Mouse (Mus musculus): ENCODE measurements at regions not wholly inside any gene's neighbourhood (a gene's known extent, or its start where the extent isn't known, plus 50 kb on each side); places are given as distances from the start of the nearest gene placed in this dataset.

DNA sequence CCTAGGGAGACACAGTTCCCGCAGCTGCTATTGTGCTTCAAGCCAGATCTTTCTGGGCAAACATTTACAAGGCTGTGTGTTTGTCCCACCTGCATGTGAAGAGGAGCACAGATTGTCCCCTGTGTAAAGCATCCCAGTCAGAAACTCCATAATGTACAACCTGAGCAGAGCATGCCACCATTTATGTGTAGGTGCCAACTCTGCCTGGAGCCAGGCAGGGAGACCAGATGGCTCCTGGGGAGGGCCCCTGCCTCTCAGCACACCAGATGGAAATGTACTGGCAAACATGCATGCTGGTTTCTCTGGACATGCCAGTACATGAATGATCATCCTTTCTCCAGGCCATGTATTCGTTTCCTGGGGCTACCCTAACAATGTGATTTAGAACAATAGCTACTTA lies 98.6 kb upstream of the Foxp3 start:
- in situ Hi-C loops (cut with MboI, MseI) = loop anchor here (5.0 kb wide), 1 partner anchor 167 kb away; no protein-coding TSS in a partner anchor

DNA sequence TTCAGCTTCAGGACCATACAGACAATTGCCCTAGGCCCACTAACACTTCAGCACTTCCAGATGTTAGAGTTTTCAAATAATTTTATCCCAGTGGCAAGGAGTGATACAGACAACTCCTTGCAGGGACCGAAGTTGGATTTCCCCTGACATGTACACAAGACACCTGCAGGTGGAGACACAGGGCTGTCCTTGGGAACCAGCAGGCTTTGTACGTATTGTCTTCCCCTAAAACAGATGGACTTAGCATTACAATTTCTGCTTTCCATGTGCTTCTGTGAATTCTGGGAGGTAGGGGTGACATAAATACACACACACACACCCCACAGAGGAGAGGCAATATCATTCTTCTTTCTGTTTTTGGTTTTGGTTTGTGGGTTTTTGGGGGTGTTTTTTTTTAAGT lies 98.2 kb upstream of the Usp27x start:
- in situ Hi-C loops (cut with MboI, MseI) = loop anchor here (5.0 kb wide), 1 partner anchor 168 kb away; no protein-coding TSS in a partner anchor

DNA sequence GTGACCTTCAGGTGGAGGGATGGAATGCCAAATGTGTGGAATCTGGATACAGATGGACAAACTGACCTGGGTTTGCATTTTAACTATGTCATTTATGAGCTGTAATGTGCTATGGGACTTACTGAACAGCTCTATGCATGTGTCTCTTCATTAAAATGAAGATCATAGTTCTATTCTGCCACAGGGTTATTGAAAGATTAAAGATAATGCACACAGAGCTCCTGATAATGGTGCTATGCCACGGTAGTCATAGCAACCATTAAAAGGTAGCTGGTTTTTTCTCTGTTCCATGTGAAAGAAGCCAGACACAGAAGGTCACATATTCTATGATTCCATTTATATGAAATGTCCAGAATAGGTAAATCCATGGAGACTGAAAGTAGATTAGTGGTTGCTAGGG lies 94.2 kb upstream of the Usp27x start:
- in situ Hi-C loops (cut with MboI, MseI) = loop anchor here (5.0 kb wide), 1 partner anchor 172 kb away; no protein-coding TSS in a partner anchor

DNA sequence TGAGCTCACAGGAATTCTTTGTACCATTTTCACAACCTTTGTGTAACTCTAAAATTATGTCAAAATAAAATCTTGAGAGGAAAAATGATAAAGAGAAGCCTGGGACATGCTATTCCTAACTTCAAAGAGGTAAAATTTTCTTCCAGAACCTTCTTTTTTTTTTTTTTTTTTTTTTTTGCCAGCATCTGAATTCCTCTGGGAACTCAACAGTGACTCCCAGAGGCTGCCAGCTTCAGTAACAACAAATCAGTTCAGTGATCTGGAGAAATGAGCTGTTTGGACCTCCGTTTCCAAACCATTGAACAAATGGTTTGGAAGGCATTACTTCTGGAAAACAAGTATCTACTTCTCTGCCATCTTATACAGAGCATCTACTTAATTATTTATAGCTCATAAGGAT lies 92.4 kb upstream of the Usp27x start:
- in situ Hi-C loops (cut with MboI, MseI) = no loop called here

DNA sequence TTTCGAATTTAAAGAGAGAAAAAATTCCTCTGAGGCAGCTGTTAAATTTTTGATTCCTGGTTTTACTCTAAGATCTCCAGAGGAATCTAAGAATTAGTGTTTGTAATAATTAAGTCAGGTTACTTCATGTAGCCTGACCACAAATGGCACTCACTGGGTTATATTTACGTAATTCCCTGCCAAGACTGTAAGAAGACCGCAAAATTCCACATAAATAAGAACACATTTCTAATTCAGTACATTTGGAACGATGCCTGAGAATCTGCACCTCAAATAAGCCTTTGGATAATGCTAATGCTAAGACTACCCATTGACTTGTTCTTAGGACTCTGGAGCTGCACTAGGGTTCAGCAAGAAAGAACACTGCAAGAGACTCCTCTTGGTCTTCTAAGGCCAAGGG lies 81.2 kb upstream of the Usp27x start:
- in situ Hi-C loops (cut with MboI, MseI) = no loop called here

DNA sequence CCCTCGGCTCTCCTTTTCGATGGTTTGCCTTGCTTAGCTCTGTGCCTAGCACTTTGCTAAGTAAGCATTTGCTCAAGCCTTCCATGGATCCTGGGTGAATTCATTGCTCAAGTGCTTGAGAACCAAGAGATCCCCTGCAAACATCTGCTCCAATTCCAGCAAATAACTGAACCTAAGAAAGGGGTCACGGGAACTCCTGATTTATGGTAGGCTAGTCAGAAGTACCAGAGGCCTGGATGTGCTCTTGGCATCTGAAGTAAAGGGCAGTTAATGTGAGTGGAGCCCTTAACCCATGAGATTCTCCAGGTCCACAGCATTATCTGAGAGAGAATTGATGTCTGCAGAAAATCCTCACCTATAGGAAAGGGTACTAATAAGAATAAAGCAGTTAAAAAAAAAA lies 69.4 kb upstream of the Usp27x start:
- in situ Hi-C loops (cut with MboI, MseI) = no loop called here

DNA sequence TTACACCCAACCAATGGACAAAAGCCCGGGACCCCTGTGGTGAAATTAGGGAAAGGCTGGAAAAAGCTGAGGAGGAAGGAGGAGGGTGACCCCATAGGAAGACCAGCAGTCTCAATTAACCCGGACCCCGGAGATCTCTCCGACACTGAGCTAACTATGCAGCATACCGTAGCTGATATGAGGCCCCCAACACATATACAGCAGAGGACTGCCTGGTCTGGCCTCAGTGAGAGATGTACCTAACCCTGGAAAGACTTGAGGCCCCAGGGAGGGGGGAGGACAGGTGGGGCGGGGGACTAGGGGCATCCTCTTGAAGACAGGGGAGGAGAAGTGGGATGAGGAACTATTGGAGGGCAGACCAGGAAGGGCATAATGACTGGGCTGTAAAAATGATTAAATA lies 69.0 kb upstream of the Usp27x start:
- in situ Hi-C loops (cut with MboI, MseI) = no loop called here

DNA sequence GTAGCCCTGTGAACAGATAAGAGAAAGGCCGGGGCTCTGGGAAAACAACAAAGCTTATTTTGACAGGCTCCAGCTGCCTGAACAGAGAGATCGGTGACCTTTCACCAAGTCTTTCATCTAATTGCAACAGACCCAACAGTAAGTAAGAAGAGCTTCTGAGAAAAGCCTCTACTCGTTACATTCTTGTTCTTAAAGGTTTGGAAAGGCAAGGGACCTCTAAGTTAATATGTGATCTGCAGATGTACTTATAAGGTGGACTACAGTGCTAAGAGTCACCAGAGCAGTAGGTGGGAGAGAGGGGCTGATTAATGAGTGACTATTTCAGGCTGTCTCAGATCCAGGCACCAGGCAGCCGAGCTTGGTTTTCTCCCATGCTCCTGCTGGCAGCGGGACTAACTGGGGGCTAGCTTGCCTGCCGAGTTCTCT lies 68.4 kb upstream of the Usp27x start:
- in situ Hi-C loops (cut with MboI, MseI) = no loop called here

DNA sequence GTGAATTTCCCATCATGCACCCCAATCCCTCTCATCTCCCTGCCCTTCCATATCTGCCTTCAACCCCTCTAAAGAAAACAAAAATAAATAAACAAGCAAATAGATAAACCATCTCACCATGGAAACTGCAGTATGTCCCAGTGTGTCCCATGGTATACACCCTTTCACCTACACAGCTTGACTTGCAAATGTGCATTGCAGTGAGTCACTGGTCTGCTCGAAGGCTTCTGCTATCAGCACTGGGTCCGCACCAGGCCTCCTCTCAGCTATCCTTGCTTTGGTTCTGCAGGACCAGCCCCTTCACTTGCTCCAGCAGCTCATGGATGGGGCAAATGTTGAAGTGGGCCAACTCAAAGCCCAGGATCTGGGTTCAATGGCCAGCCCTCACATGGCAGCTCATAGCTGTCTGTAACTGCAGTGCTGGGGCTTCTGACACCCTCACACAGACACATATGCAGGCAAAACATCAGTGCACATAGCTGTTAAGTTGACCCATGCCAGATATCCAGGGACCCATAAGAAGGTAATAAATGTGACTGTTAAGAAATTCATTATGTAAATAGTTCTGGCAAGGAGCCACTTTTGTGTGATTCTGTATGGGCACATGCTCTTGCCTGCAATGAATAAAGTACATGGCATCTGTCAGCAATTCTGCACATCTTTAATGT lies 59.9 kb upstream of the Usp27x start:
- in situ Hi-C loops (cut with MboI, MseI) = no loop called here

DNA sequence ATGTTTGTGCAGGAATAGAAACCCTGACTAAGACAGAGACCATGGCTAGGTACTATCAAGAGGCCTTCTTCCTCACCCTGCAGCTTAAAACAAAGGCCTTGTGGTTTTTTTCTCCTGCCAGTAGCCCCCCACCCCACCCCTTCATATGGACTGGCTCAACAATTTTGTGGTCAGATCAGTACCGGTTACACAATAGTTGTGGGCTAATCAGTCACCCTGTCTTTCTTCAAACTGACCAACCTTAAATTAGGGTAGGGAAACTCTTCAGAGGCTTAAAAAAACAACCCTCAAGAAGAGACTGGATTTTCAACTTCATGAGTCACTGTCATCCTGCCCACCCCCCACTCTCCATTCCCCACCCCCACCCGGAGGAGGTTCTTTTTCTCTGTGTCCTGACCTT lies 58.6 kb upstream of the Usp27x start:
- in situ Hi-C loops (cut with MboI, MseI) = no loop called here

DNA sequence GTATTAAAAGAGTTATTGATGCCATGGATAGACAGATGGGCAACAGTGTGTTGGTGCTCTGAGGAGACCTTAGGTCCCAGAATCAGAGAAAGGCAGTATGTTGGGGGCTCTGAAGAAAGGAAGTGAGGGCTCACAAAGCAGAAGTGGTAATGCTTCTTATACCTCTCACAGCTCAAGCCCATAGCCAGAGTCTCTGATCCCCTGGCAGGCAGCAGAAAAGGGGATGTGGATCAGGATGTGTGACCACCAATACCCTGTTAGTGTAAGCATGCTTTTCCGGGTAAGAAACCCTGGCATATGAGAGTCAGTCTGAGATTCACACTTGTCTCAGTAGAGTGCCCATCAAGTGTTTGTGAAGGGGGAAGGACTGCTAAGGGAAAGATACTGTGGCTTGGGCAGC lies 54.8 kb upstream of the Usp27x start:
- in situ Hi-C loops (cut with MboI, MseI) = no loop called here

DNA sequence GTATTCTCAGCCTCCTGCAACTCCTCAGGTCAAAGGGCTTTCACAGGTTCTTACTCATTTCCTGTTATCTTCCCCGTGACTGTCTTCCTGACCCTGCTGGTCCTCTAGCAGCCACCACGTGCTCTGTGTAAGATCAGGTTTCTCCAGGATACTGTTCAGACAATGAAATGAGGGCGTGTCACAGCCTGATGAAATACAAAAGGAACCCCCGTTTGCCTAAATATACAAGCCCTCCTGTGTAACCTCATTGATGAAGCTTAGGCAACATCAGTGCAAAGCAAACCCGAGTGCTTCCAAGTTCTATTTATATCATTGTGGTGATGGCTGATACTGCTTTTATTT lies 53.9 kb upstream of the Usp27x start:
- in situ Hi-C loops (cut with MboI, MseI) = no loop called here

DNA sequence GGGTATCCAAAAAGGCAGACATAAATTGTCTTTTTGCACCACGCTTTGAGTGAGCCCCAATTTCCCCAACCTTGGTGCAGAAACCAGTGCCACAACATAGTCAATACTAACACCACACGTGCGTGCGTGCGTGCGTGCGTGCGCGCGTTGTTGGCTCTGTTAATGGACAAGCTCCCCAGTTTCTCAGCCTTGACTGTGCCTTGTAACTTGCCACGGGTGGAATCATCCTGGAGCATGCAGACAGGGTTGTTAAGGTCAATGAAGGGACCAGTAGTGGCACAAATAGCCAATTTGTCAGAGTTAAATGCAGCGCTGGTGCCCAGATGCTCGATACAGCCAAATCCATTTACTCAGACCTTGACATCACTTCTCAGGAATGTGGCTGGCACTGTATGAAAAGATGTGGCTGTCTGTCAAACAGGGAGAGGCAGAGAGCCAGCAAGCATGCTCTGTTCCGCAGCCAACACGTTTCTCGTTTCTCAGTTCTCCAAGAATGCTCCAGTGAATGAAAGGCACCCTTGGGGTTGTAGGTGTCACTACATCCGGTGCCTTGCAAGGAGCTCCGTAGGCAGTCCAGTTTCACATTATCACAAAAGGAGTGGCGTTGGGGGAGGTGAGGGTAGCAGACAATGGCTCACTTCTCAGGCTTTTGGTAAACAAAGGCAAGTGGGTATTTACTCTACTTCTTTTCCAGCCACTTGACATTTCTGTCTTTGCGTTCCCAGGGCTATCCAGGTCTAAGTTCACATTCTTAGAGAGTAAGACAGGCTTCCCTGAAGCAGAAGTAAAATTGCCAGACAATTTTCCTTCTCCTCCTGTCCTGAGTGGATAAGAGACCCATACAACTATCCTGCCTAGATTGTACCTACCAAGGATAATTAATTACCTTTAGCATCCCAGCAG lies 53.2 kb upstream of the Usp27x start:
- in situ Hi-C loops (cut with MboI, MseI) = no loop called here

Data from T-helper 2 cell (primary cell).